Mouse (Mus musculus) heart, postnatal 0 days (tissue): ENCODE measurements at regions not wholly inside any gene's neighbourhood (a gene's known extent, or its start where the extent isn't known, plus 50 kb on each side); places are given as distances from the start of the nearest gene placed in this dataset.

Experiments
- ATAC-seq: fragments of 200-750 bp; cut with Nextera tagmentation; 2 replicates; pipeline ENCODE4 v1.8.0; 2017; ENCODE audit warnings: low read depth, moderate number of reproducible peaks, moderate library complexity; ENCODE audit not compliant: insufficient read depth
- DNase-seq: peaks from one replicate; pipeline ENCODE4 v3.0.0-alpha.2; 2016; ENCODE audit warnings: low spot score
- H3K27ac ChIP-seq: fragments of 300-500 bp; sonication (generic); 2 replicates; pipeline ENCODE4 v1.5.1; 2014; ENCODE audit warnings: low read depth, mild to moderate bottlenecking
- H3K27me3 ChIP-seq: fragments of 300-500 bp; sonication (generic); 2 replicates; pipeline ENCODE4 v1.6.1; 2014; ENCODE audit warnings: low read length, mixed read lengths; ENCODE audit not compliant: control insufficient read depth, insufficient read depth
- H3K36me3 ChIP-seq: fragments of 300-500 bp; sonication (generic); replicated peaks from 2 replicates; pipeline ENCODE4 v1.6.1; 2014; ENCODE audit warnings: low read length, mixed read lengths; ENCODE audit not compliant: control insufficient read depth, insufficient read depth
- H3K4me1 ChIP-seq: fragments of 300-500 bp; sonication (generic); 2 replicates; pipeline ENCODE4 v1.6.1; 2014; ENCODE audit warnings: antibody characterized with exemption; ENCODE audit not compliant: control insufficient read depth, insufficient read depth
- H3K4me2 ChIP-seq: fragments of 300-500 bp; sonication (generic); 2 replicates; pipeline ENCODE4 v1.6.1; 2014; ENCODE audit warnings: low read depth, mild to moderate bottlenecking, low read length, moderate library complexity
- H3K4me3 ChIP-seq: fragments of 300-500 bp; sonication (generic); 2 replicates; pipeline ENCODE4 v1.5.1; 2014; ENCODE audit warnings: low read depth, low read length
- H3K9ac ChIP-seq: fragments of 300-500 bp; sonication (generic); replicated peaks from 2 replicates; pipeline ENCODE4 v1.6.1; 2014; ENCODE audit warnings: low read depth, low read length, mixed read lengths
- H3K9me3 ChIP-seq: fragments of 300-500 bp; sonication (generic); replicated peaks from 2 replicates; pipeline ENCODE4 v1.6.1; 2016; ENCODE audit warnings: low read length; ENCODE audit not compliant: control insufficient read depth
- CTCF ChIP-seq: IDR thresholded peaks from 2 replicates; pipeline ENCODE4 v1.5.1; 2016; ENCODE audit warnings: antibody characterized with exemption, control low read depth, low read depth
- EP300 ChIP-seq: IDR thresholded peaks from 2 replicates; pipeline ENCODE4 v1.6.1; 2016; ENCODE audit warnings: antibody characterized with exemption, low read depth
- WGBS: fragments of 180-500 bp; shearing (Covaris S2); extraction: QIAGEN DNeasy Blood & Tissue Kit; methylation state at CpG from one replicate; pipeline ENCODE4 v1.1.7; 2014; 5-methylcytosine and 5-hydroxymethylcytosine counted together

GRCm38 (mm10) chr6:31125328-31126118, 166.6 kb upstream of the Klf14 start:
- 58% methylated on average over 19 of the region's 19 CpGs for WGBS
- peak; percentile 66 for TF ChIP-seq CTCF
- no peak for TF ChIP-seq EP300
- no peaks in the 10 kb centered on the region for H3K36me3 ChIP-seq
- H3K9me3 ChIP-seq: no peaks in the 10 kb centered on the region
- DNase-seq (no peak), ATAC-seq (peak; percentile 46; the same call in 1 of the 2 replicates)
- peak overlapping the region; percentile 28; the same call in 1 of the 2 replicates for H3K4me3 ChIP-seq
- H3K27ac ChIP-seq: peak overlapping the region; percentile 31; the same call in 1 of the 2 replicates
- no peaks in the 10 kb centered on the region for H3K27me3 ChIP-seq
- no peak overlapping the region for H3K9ac ChIP-seq
- H3K4me2 ChIP-seq: peak overlapping the region; percentile 29; the same call in 1 of the 2 replicates
- H3K4me1 ChIP-seq: no peaks in the 10 kb centered on the region; the same call in none of the 2 replicates

- Histone ChIP-seq H3K9me3 (no peaks in the 10 kb centered on the region), H3K9ac (no peak overlapping the region), H3K4me1 (no peaks in the 10 kb centered on the region; the same call in none of the 2 replicates), H3K4me2 (peak overlapping the region; percentile 29; the same call in 1 of the 2 replicates), H3K36me3 (no peaks in the 10 kb centered on the region), H3K27me3 (no peaks in the 10 kb centered on the region), H3K27ac (peak overlapping the region; percentile 31; the same call in 1 of the 2 replicates), H3K4me3 (peak overlapping the region; percentile 28; the same call in 1 of the 2 replicates)
- 76% methylated on average over 15 of the region's 15 CpGs for WGBS
- DNase-seq: no peak
- no peak for ATAC-seq
- no peak for TF ChIP-seq EP300
- no peak for TF ChIP-seq CTCF
Observed at GRCm38 (mm10) chr6:31126131-31126871, 167.4 kb upstream of the Klf14 start.

DNA sequence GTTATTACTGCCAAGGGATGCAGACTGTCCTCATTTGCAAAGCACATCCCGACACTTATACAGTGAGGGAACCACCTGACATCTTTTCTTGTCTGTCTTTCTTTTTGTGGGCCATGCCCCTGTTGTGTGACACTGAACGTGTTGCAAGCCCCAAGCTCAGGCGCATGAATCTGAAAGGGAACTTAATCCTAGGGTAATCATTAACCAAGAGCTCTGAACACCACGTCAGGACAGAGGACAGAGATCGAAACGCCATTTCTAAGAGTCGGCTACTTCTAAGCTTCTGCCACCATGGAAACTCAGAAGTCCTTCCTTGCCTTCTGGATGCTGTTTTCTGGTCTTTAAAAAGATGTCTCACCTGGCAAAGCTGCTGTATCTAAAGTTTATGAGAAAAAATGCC, 170.3 kb upstream of the Klf14 start:
- H3K9me3 ChIP-seq: no peaks in the 10 kb centered on the region
- no peak overlapping the region for H3K27ac ChIP-seq
- TF ChIP-seq EP300: no peak
- TF ChIP-seq CTCF: no peak
- no peak overlapping the region for H3K4me2 ChIP-seq
- ATAC-seq (no peak), DNase-seq (no peak)
- 86% methylated on average over 7 of the region's 7 CpGs for WGBS
- no peak overlapping the region for H3K9ac ChIP-seq
- no peaks in the 10 kb centered on the region; the same call in 1 of the 2 replicates for H3K4me1 ChIP-seq
- no peak overlapping the region for H3K4me3 ChIP-seq
- no peaks in the 10 kb centered on the region for H3K36me3 ChIP-seq
- H3K27me3 ChIP-seq: no peaks in the 10 kb centered on the region

DNA sequence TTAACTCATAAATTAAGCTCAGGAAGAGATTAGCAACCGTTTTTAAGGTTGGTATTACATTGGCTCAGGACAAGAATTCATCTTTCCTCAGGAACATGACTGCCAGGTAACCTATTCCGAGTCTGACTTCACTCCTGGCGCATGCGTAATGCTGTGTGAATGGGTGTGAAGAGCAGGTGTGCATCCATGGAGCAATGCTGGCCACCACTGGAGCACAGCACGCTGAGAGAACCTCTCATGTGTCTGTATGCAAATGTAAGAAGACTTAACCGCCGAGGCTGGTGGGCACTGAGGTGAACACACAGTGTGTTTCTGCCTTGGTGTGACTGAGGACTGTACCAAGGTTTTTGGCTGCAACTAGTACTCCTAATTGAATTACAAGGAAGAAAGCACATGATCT, 171.1 kb upstream of the Klf14 start:
- WGBS: 84% methylated on average over 7 of the region's 7 CpGs
- H3K9ac ChIP-seq: no peak overlapping the region
- DNase-seq (no peak), ATAC-seq (no peak)
- H3K9me3 ChIP-seq: no peaks in the 10 kb centered on the region
- H3K4me1 ChIP-seq: no peaks in the 10 kb centered on the region; the same call in 1 of the 2 replicates
- no peak overlapping the region for H3K4me3 ChIP-seq
- no peak for TF ChIP-seq CTCF
- no peak for TF ChIP-seq EP300
- no peak overlapping the region for H3K27ac ChIP-seq
- H3K36me3 ChIP-seq: no peaks in the 10 kb centered on the region
- no peak overlapping the region for H3K4me2 ChIP-seq
- H3K27me3 ChIP-seq: no peaks in the 10 kb centered on the region

DNA sequence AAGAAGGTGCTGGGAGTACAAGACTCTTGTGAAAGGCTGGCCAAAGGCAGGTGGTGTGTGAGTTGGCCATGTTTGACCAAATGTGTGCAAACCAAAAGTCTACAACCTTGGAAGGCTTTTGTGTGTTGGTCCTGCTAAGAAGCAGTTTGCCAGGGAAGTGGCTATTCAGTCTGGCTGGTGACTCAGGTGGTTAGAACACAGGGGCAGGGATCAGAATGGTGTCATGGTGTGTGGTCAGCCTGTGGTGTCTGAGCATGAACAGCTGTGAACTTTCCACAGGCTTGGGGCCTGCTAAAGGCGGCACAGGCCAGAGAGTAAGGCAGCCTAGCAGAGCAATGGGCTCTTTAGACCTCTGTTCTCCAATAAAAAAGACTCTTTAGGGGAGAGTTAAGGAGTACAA, 171.6 kb upstream of the Klf14 start:
- no peak overlapping the region for H3K9ac ChIP-seq
- H3K4me1 ChIP-seq: no peaks in the 10 kb centered on the region; the same call in 1 of the 2 replicates
- H3K36me3 ChIP-seq: no peaks in the 10 kb centered on the region
- H3K4me3 ChIP-seq: no peak overlapping the region
- DNase-seq (no peak), ATAC-seq (no peak)
- no peak overlapping the region for H3K27ac ChIP-seq
- H3K27me3 ChIP-seq: no peaks in the 10 kb centered on the region
- no peak overlapping the region for H3K4me2 ChIP-seq
- no peaks in the 10 kb centered on the region for H3K9me3 ChIP-seq
- WGBS: 89% methylated on average over 1 of the region's 1 CpGs
- TF ChIP-seq EP300: no peak
- TF ChIP-seq CTCF: no peak
